Mouse (Mus musculus) kidney, adult 9 months (tissue): ENCODE results near the gene Tmppe.
A peak's percentile ranks its signal among the peaks of the same experiment; 100 is the strongest.
"Not testable (repeated sequence)": the region's sequence is repeated elsewhere in the genome, so short reads cannot be mapped to it uniquely, and the experiment has no call there.

Experiments used
- DNase-seq: peaks from one replicate; pipeline ENCODE4 v3.0.0; 2022

Tmppe gene

DNA sequence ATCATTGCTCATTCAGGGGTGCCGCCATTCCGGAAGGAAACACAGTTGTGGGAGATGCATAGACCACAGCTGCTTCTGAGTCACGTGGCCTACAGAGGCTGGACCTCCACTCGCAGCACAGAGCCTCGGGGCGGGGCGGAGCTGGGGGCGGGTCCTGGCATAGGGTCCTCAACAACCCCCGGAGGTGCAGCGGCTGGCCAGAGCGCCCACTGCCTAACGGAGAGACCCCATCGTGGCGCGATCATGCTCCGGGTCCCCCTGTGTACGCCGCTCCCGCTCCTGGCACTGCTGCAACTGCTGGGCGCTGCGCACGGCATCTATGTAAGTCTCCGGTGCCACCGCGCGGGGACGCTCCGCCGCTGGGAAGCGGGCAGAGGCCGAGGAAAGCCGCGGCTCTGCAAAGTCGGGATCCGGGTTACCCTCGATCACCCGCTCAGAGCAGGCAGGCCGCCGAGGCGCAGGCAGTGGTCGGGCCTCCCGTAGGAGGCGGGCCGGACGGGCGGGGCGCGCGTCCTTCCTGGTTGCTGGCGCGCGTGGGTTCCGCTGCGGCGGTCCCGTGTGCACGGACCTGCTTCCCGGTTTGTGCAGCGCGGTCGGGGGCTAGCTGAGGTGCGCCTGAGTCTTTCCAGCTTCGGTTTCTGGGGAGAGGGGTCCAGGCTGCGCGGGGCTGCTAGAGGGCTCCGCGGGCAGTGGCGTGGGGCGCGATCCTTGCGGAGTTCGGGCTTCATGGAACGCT, at the start of gene Tmppe, which contains the start of gene Glb1:
Tmppe (plus strand) TSS at position 157 of the 736 bp plus-strand sequence.
Glb1 (plus strand) TSS at position 128 of the 736 bp plus-strand sequence.
- peak; percentile 87 for DNase-seq

GRCm38 (mm10) chr9:114367783-114368470, 33.0 kb upstream of the Tmppe start:
- DNase-seq, result peak; percentile 84

- no peak for DNase-seq
These were observed 32.4 kb upstream of the Tmppe start for GRCm38 (mm10) chr9:114368471-114368858.

GRCm38 (mm10) chr9:114369389-114369788, 31.5 kb upstream of the Tmppe start:
- DNase-seq, result peak; percentile 33

- DNase-seq, result not testable (repeated sequence)
These were observed 29.2 kb upstream of the Tmppe start for GRCm38 (mm10) chr9:114371717-114372116.

DNA sequence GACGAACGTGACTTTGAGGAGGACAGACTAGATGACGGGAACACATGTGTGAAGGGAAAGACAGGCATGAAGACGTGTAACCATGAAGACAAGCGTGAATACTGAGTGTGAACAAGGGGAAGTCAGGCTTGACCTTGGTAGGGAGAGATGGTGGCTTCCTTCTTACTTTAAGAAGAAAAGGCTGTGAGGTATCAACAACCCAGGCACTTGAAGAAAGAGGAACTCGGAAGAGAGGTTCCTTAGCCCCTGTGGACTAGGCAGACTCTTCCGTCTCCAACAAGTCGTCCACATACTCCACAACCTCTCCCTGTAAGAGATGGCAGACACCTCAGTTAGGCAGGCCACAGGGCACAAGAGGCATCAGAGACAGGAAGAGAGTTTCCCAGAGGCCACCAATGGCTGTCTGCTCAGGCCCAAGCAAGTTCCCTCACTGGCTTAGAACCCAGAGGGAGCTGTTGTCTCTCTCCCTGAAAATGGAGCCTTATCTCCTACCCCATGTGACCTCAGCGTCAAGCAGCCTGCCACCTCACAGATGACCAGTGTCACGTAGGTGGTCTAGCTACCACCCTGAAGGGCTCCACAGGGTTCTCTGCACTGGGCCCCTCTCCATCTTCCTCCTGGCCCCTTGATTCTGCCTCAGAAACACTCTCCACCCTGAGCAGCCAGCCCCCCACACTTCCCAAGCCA, 25.5 kb upstream of the Tmppe start:
- no peak for DNase-seq

DNA sequence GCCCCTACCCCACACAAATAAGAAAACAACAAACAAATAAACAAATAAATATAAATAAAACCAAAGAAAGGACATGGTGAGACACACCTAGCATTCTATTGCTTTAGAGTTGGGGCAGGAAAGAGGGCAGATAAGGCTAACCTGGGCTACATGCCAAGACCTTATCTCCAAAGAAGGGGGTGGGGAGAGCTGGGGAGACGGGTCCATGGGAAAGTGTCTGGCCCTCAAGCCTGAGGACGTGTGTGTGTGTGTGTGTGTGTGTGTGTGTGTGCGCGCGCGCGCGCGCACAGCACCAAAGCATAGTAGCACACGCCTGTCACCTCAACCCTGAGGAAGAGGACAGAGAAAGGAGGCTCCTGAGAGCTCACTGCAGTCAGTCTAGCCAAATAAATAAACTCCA, 23.7 kb upstream of the Tmppe start:
- no peak for DNase-seq

GRCm38 (mm10) chr9:114379871-114380270, 21.0 kb upstream of the Tmppe start:
- peak; percentile 65 for DNase-seq

DNA sequence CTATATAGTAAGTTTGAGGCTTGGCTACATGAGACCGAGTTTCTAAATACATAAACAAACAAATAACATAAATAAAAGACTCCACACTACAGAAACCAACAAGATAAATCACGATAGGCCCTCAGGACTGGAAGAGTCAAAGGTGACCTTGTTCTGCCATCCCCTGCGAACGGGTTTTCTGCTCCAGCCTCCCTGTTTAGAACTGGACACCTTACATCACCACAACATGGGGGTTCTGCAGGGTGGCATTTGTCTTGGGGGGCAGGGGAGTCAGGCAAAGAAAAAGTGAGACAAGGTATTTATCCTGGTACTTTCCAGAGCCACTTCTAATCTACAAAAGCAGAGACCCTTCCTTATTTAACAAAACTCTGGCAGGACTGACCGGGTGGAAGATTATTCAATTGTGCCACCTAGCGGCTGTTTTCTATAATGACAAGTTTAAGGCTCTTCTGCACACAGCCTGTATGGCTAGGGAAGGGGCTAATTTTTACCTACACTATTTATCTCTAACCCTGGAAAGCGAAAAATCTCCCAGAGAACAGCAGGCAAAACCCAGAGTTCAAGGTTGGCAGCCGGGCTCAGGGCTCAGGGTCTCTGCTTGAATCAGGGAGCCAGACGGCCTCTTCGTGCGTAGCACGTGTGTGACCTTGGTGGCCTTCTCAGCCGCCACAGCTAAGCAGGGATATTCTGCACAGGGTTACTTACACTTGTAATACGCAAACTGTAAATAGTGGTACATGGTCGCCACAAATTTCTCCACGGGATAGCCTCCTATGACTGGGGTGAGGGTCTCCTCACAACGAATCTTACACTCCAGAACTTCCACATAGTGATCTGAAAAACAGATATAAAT, 19.8 kb upstream of the Tmppe start:
- DNase-seq, result peak; percentile 59

DNA sequence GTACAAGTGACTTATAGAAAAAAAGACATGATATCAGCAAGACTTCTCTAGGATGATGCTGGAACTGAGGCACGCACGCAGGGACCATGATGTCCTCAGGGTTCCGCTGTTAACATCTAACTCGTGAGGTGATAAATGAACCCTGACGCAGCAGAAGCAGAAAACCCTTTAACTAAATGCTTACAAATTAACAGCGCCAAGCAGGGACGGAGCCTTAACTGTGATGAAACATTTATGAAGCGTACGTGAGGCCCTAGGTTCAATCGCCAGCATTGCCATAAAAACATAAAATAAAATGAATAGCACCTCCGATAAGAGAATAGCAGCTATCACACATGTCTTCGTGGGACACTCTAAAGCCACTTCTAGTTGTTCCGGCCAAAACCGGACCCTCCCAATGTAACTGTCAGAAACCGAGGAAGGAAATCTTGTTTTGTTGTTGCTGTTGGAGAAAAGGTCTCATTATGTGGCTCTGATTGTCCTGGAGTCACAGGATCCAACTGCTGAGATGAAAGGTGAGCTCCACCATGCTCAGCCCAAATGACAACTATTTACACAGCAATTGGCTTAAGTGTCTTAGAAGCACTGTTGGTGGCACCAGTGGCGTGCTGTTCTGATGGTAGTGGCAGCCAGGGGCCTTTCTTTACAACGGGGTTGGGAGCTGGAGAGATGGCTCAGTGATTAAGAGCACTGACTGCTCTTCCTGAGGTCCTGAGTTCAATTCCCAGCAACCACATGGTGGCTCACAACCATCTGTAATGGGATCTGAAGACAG, 17.8 kb upstream of the Tmppe start:
- peak; percentile 72 for DNase-seq

DNA sequence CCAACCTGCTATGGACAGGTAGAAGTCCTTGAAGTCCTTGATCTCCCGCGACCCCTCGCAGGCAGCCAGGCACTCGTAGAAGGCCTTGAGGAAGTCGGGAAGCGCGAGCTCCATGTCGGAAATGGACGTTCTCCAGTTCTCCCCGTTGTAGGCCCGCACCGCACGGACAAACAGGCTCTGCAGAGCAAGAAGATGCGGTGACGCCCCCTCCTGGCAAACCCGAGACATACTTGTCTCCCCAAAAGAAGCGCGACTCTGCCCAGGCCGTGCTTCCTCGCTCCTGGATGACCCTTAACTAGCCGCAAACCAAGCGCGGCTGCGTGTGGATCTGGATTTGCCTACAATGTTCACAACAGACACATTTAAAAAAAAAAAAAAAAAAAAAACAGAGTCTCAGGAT, 16.2 kb upstream of the Tmppe start:
- no peak for DNase-seq

DNA sequence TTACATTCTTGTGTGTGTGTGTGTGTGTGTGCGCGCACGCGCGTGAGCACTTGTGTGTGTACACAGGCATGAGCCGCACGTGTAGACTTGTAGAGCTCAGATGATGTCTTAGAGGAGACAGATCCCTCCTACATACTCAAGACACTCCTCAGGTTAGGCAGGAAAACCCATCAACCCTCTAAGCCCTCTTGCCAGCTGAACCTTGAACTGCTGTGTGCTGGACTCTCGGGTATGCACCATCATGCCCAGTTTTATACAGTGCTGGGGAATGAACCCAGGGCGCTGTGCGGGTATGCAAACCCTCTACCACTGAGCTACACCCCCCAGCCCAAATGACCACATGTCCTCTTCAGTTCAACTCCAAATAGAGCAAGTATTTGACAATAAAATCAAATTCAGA, 15.7 kb upstream of the Tmppe start:
- DNase-seq, result peak; percentile 69

GRCm38 (mm10) chr9:114387086-114387485, 13.8 kb upstream of the Tmppe start:
- DNase-seq, result no peak

GRCm38 (mm10) chr9:114388288-114388687, 12.6 kb upstream of the Tmppe start:
- DNase-seq, result no peak

GRCm38 (mm10) chr9:114388701-114389370, 12.1 kb upstream of the Tmppe start:
- no peak for DNase-seq

GRCm38 (mm10) chr9:114389371-114389904, 11.5 kb upstream of the Tmppe start:
- peak; percentile 57 for DNase-seq

- peak; percentile 73 for DNase-seq
These were observed 10.8 kb upstream of the Tmppe start, which contains the start of gene Crtap for GRCm38 (mm10) chr9:114389905-114390748. Crtap (minus strand) TSS chr9:114390675.

GRCm38 (mm10) chr9:114390749-114391075, 10.2 kb upstream of the Tmppe start:
- no peak for DNase-seq

- not testable (repeated sequence) for DNase-seq
These were observed 6.8 kb upstream of the Tmppe start for GRCm38 (mm10) chr9:114394136-114394535.

DNA sequence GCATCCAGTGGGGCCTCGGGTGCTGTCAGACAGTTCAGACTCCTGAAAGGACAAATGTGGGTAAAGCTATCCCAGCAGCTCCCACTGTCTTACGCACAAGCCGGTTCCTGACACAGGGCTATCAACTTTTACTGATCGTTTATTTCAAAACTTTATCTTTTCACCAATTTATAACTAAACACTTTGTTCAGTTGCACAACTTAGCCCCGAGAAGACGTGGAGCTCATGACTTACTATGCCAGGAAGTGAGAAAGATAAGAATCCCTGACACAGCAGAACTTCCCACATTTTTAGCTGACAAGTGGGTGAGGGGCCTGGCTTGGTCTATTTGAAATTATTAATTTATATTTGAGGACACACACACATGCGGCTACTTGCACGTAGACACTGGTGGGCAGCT, 6.2 kb upstream of the Tmppe start:
- DNase-seq, result no peak
